Mouse (Mus musculus): Measurements from ENCODE around the gene Gm20503. TPM values are rescaled to one million over a fixed set of nuclear protein-coding genes. Genes with fewer than 3 reads are reported as not detected.

The Gm20503 gene
- polyA plus RNA-seq, 1 experiment, result not detected

DNA sequence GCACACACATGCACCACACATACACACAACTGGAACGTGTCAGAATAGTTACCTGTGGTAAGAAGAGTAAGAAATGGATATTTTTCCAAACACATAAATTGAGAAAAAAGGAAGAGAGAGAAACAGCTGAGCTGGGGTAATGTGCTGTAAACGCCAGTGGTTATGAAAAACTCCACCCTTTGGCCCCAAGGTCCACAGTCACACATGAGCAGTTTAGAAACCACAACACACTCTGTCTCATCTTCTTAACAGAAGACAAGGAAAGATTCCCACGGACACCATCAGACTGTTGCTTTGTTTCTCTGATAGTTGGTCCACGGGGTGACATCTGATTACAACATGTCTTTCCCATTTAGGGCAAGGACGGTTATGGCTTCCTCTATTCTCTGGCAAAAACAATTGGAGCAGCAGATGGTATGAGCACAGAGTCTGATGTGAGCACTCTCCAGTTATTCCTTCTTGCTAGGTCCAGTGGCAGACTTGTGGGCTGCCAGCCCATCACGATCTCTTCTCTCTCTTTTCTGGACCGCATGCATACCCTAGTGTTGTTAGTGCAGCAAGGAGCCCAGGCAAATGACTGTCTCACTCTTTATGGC, 13.6 kb upstream of the Gm20503 start:
- TF ChIP-seq POLR2A (IDR thresholded peaks at IDR 0.05; ENCODE audit: low read depth, low read length), result no peak
- TF ChIP-seq CTCF (IDR thresholded peaks at IDR 0.05; ENCODE audit: borderline replicate concordance, insufficient read depth, low read length), result no peak
- H3K4me3 ChIP-seq (ENCODE audit: insufficient read depth, low read length), result no peak overlapping the region
- no peak overlapping the region for H3K27ac ChIP-seq (ENCODE audit: insufficient read depth, low read length)
- H3K4me1 ChIP-seq (ENCODE audit: control insufficient read depth, insufficient read depth, low read length), result no peaks in the 10 kb centered on the region

DNA sequence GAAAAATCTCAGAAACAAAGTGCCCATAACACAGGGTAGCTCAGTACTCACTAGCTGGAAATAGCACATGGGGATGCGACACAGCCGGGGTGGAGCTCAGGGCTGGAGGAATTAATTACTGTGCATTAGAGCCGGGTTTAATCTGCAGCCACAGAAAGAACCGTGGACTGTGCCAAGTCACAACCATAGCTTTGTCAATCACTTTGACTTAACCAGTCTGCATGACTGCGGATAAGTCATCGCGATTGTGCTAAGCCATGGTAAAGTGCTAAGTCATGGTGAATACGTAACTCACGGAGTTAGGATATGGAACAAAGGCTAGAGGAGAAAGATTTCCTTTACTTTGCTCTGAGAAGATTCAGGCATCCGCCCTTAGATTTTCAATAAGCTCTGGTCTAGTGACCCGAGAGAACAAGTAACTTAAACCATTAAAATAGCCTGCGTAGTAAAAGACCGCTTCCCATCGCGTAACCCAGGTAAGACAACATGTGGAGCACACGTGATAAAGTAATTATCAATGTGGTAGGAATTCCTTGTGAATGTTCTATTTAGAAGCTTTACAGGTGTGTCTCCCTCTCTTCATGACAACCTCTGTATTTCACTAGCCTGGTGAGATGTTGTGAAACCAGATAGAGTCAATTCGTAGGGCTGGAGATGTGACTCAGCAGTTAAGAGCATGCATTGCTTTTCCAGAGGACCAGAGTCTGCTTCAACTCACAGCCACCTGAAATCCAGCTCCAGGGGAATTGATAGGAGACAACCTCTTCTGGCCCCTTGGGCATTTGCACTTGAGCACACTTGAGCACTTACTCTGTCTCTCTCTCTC, 12.2 kb upstream of the Gm20503 start:
- TF ChIP-seq POLR2A (IDR thresholded peaks at IDR 0.05; ENCODE audit: low read depth, low read length), result no peak
- Histone ChIP-seq H3K27ac (ENCODE audit: insufficient read depth, low read length) (no peak overlapping the region), H3K4me3 (ENCODE audit: insufficient read depth, low read length) (no peak overlapping the region), H3K4me1 (ENCODE audit: control insufficient read depth, insufficient read depth, low read length) (no peaks in the 10 kb centered on the region)

DNA sequence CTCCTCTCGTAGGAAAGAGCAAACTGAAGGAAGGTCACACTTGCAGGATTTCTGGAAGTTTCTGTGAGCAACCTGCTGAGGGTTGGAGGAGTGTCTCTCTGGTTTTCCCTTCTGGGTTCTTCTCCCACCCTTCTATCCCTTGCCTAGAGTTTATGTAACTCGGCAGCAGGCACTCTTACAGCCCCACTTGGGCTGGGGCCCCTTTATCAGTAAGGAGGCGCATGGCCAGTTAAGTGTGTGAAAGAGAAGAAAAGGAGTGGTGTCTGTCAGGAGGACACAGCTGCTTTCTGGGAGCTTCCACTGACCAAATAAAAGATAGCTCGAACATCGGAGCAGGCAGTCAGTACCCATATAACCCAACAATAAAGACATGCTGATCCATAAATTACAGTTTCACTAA, 10.8 kb upstream of the Gm20503 start:
- TF ChIP-seq POLR2A (IDR thresholded peaks at IDR 0.05; ENCODE audit: low read depth, low read length) (no peak), CTCF (IDR thresholded peaks at IDR 0.05; ENCODE audit: borderline replicate concordance, insufficient read depth, low read length) (no peak)
- no peak overlapping the region for H3K4me3 ChIP-seq (ENCODE audit: insufficient read depth, low read length)
- H3K4me1 ChIP-seq (ENCODE audit: control insufficient read depth, insufficient read depth, low read length), result no peaks in the 10 kb centered on the region
- no peak overlapping the region for H3K27ac ChIP-seq (ENCODE audit: insufficient read depth, low read length)

- TF ChIP-seq CTCF (IDR thresholded peaks at IDR 0.05; ENCODE audit: borderline replicate concordance, insufficient read depth, low read length) (no peak), POLR2A (IDR thresholded peaks at IDR 0.05; ENCODE audit: low read depth, low read length) (no peak)
- Histone ChIP-seq H3K27ac (ENCODE audit: insufficient read depth, low read length) (no peak within 1 kb of the TSS), H3K4me1 (ENCODE audit: control insufficient read depth, insufficient read depth, low read length) (no peaks in the 10 kb centered on the region), H3K4me3 (ENCODE audit: insufficient read depth, low read length) (no peak within 1 kb of the TSS)
Observed at GRCm38 (mm10) chr4:58994762-58995161, 8.2 kb upstream of the Gm20503 start, which contains the start of gene Dnajc25. Dnajc25 (plus strand) TSS chr4:58995062.

DNA sequence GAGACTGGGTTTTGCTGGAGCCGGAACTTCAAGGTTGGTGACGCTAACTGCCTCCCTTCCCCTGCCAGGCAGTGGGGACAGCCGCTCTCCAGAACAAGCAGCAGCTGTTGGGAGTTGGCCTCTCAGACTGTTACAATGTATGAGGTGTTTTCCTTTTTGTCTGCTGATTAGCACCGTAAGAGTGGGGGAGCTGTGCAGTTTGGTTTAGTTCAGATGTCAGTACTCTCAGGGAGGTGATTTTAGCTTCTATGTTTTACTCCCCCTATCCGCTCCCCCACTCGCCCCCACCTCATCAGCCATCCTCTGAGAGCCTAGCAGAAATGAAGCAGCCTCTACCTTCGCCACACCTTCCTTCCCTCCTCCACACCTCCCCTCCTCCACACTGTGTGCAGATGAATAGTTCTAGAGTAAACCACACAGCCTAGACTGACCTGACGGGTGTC, 7.7 kb upstream of the Gm20503 start:
- Histone ChIP-seq H3K4me1 (ENCODE audit: control insufficient read depth, insufficient read depth, low read length) (no peaks in the 10 kb centered on the region), H3K27ac (ENCODE audit: insufficient read depth, low read length) (no peak overlapping the region), H3K4me3 (ENCODE audit: insufficient read depth, low read length) (no peak overlapping the region)
- TF ChIP-seq CTCF (IDR thresholded peaks at IDR 0.05; ENCODE audit: borderline replicate concordance, insufficient read depth, low read length), result no peak
- no peak for TF ChIP-seq POLR2A (IDR thresholded peaks at IDR 0.05; ENCODE audit: low read depth, low read length)

GRCm38 (mm10) chr4:58997081-58997480, 5.9 kb upstream of the Gm20503 start:
- Histone ChIP-seq H3K27ac (ENCODE audit: insufficient read depth, low read length) (no peak overlapping the region), H3K4me1 (ENCODE audit: control insufficient read depth, insufficient read depth, low read length) (no peaks in the 10 kb centered on the region)
- TF ChIP-seq CTCF (IDR thresholded peaks at IDR 0.05; ENCODE audit: borderline replicate concordance, insufficient read depth, low read length), result no peak
- no peak for TF ChIP-seq POLR2A (IDR thresholded peaks at IDR 0.05; ENCODE audit: low read depth, low read length)

GRCm38 (mm10) chr4:58998688-58999087, 4.3 kb upstream of the Gm20503 start:
- H3K27ac ChIP-seq (ENCODE audit: insufficient read depth, low read length), result no peak overlapping the region
- no peak overlapping the region for H3K4me3 ChIP-seq (ENCODE audit: insufficient read depth, low read length)
- H3K4me1 ChIP-seq (ENCODE audit: control insufficient read depth, insufficient read depth, low read length), result no peaks in the 10 kb centered on the region
- TF ChIP-seq CTCF (IDR thresholded peaks at IDR 0.05; ENCODE audit: borderline replicate concordance, insufficient read depth, low read length) (no peak), POLR2A (IDR thresholded peaks at IDR 0.05; ENCODE audit: low read depth, low read length) (no peak)

More at GRCm38 (mm10) chr4:58997081-58997480, 5.9 kb upstream of the Gm20503 start:
- no peak overlapping the region for H3K4me3 ChIP-seq (ENCODE audit: insufficient read depth, low read length)

- TF ChIP-seq CTCF (IDR thresholded peaks at IDR 0.05; ENCODE audit: borderline replicate concordance, insufficient read depth, low read length) (peak; percentile 75), POLR2A (IDR thresholded peaks at IDR 0.05; ENCODE audit: low read depth, low read length) (no peak)
- H3K4me3 ChIP-seq (ENCODE audit: insufficient read depth, low read length), result no peak overlapping the region
- H3K4me1 ChIP-seq (ENCODE audit: control insufficient read depth, insufficient read depth, low read length), result no peaks in the 10 kb centered on the region
- H3K27ac ChIP-seq (ENCODE audit: insufficient read depth, low read length), result no peak overlapping the region
Observed at GRCm38 (mm10) chr4:58999686-59000085, 3.3 kb upstream of the Gm20503 start.

- Histone ChIP-seq H3K4me1 (ENCODE audit: control insufficient read depth, insufficient read depth, low read length) (no peaks in the 10 kb centered on the region), H3K27ac (ENCODE audit: insufficient read depth, low read length) (no peak overlapping the region), H3K4me3 (ENCODE audit: insufficient read depth, low read length) (no peak overlapping the region)
- TF ChIP-seq POLR2A (IDR thresholded peaks at IDR 0.05; ENCODE audit: low read depth, low read length) (no peak), CTCF (IDR thresholded peaks at IDR 0.05; ENCODE audit: borderline replicate concordance, insufficient read depth, low read length) (peak; percentile 30; the same call in 1 of the 2 replicates)
Observed at GRCm38 (mm10) chr4:59000614-59001013, 2.4 kb upstream of the Gm20503 start.

- TF ChIP-seq POLR2A (IDR thresholded peaks at IDR 0.05; ENCODE audit: low read depth, low read length), result no peak
- TF ChIP-seq CTCF (IDR thresholded peaks at IDR 0.05; ENCODE audit: borderline replicate concordance, insufficient read depth, low read length), result no peak
- Histone ChIP-seq H3K27ac (ENCODE audit: insufficient read depth, low read length) (no peak overlapping the region), H3K4me3 (ENCODE audit: insufficient read depth, low read length) (peak overlapping the region; percentile 85), H3K4me1 (ENCODE audit: control insufficient read depth, insufficient read depth, low read length) (peaks cover 13% of the 10 kb centered on the region)
Observed at GRCm38 (mm10) chr4:59003806-59004200, 793 bp downstream of the Gm20503 start.

Measured in embryonic fibroblast, embryonic 13.5 days (primary cell).